Mouse (Mus musculus) ES-Bruce4 (cell line): ENCODE data around the gene Gnao1.

Source experiments
- CTCF ChIP-seq: IDR thresholded peaks from one replicate; pipeline ENCODE4 v1.8.1; 2011; ENCODE audit warnings: low read depth, low read length
- POLR2A ChIP-seq: IDR thresholded peaks from one replicate; pipeline ENCODE4 v1.8.1; 2011; ENCODE audit warnings: low read length; ENCODE audit not compliant: insufficient read depth

DNA sequence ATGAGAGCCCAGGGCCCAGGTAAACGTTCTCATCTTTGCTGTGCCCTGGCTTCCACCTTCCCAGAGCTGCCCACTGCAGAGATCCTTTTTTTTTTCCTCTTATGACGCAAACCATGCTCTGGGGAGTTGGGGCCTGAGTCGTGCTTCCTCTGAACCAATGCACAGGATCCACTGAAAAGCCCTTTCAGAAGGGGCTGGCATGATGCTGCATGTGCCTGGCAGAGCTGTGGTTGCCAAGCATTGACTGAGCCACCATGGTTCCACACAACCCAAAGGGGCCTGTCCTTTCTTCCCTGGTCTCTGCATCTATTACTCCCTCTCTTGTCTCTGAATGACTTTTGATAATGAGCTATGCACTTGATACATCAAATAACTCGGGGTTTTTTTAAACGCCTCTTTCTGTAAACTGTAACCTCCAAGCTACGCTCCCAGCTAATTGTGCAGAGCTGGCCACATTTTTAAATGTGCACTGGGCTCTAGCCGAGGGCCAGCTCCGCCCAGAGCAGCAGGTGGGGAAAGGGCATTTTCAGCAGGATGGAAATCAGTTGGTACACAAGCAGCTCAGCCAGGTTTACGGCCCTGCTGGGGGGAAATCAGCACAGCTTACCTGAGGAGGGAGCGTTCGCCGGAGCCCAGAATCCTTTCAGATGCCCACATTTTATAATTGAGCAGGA lies 110.3 kb downstream of the Gnao1 start:
- TF ChIP-seq CTCF, result no peak
- no peak for TF ChIP-seq POLR2A
